Mouse (Mus musculus) liver, embryonic 15.5 days (tissue): ENCODE data around the gene Mr1. TPM values are rescaled to one million over a fixed set of nuclear protein-coding genes. Genes with fewer than 3 reads are reported as not detected.

ENCODE experiments used
- ATAC-seq: fragments of 200-750 bp; cut with Nextera tagmentation; 2 replicates; pipeline ENCODE4 v1.8.0; 2017; ENCODE audit warnings: moderate number of reproducible peaks, mild to moderate bottlenecking, moderate library complexity; ENCODE audit not compliant: insufficient read depth
- H3K27ac ChIP-seq: fragments of 300-500 bp; sonication (generic); replicated peaks from 2 replicates; pipeline ENCODE4 v1.5.1; 2015; ENCODE audit warnings: mild to moderate bottlenecking, inconsistent platforms
- H3K27me3 ChIP-seq: fragments of 300-500 bp; sonication (generic); 2 replicates; pipeline ENCODE4 v1.6.1; 2015; ENCODE audit warnings: mild to moderate bottlenecking, inconsistent platforms
- H3K36me3 ChIP-seq: fragments of 300-500 bp; sonication (generic); replicated peaks from 2 replicates; pipeline ENCODE4 v1.6.1; 2015; ENCODE audit warnings: moderate library complexity, mild to moderate bottlenecking, inconsistent platforms
- H3K4me1 ChIP-seq: fragments of 300-500 bp; sonication (generic); replicated peaks from 2 replicates; pipeline ENCODE4 v1.6.1; 2015; ENCODE audit warnings: inconsistent platforms
- H3K4me2 ChIP-seq: fragments of 300-500 bp; sonication (generic); 2 replicates; pipeline ENCODE4 v1.6.1; 2015; ENCODE audit warnings: moderate library complexity, mild to moderate bottlenecking, inconsistent platforms
- H3K4me3 ChIP-seq: fragments of 300-500 bp; sonication (generic); replicated peaks from 2 replicates; pipeline ENCODE4 v1.5.1; 2015; ENCODE audit warnings: mild to moderate bottlenecking, inconsistent platforms
- H3K9ac ChIP-seq: fragments of 300-500 bp; sonication (generic); 2 replicates; pipeline ENCODE4 v1.6.1; 2015; ENCODE audit warnings: moderate library complexity, mild to moderate bottlenecking, inconsistent platforms
- H3K9me3 ChIP-seq: fragments of 300-500 bp; sonication (generic); replicated peaks from 2 replicates; pipeline ENCODE4 v1.6.1; 2016; ENCODE audit warnings: inconsistent platforms
- WGBS: fragments of 180-500 bp; shearing (Covaris S2); methylation state at CpG from one replicate; pipeline ENCODE4 v1.1.7; 2015; ENCODE audit warnings: mixed read lengths; ENCODE audit not compliant: insufficient replicate concordance; 5-methylcytosine and 5-hydroxymethylcytosine counted together
- polyA plus RNA-seq: library from polyadenylated mRNA; unstranded; fragments of >200 nt; fragmentation: Nextera tagmentation; extraction: Ambion mirVana; gene quantifications from 2 replicates; pipeline ENCODE4 v1.2.1, GENCODE M21; 2015

Mr1 gene
- polyA plus RNA-seq, 1 experiment from 2014 or later = 0.76 TPM

- no peak overlapping the region for H3K9ac ChIP-seq
- H3K27me3 ChIP-seq = no peaks in the 10 kb centered on the region
- no peaks in the 10 kb centered on the region for H3K9me3 ChIP-seq
- no peaks in the 10 kb centered on the region for H3K36me3 ChIP-seq
- no peak overlapping the region for H3K27ac ChIP-seq
- ATAC-seq = no peak
- H3K4me2 ChIP-seq = no peak overlapping the region
- H3K4me1 ChIP-seq = no peaks in the 10 kb centered on the region
- 67% methylated on average over 5 of the region's 5 CpGs for WGBS
- no peak overlapping the region for H3K4me3 ChIP-seq
These were observed 19.1 kb downstream of the Mr1 start for GRCm38 (mm10) chr1:155127429-155127934.

- WGBS = 77% methylated on average over 5 of the region's 5 CpGs
- H3K27ac ChIP-seq = no peak overlapping the region
- no peaks in the 10 kb centered on the region for H3K36me3 ChIP-seq
- no peak overlapping the region for H3K4me3 ChIP-seq
- no peak overlapping the region for H3K9ac ChIP-seq
- H3K4me2 ChIP-seq = no peak overlapping the region
- no peaks in the 10 kb centered on the region for H3K27me3 ChIP-seq
- H3K4me1 ChIP-seq = no peaks in the 10 kb centered on the region
- no peaks in the 10 kb centered on the region for H3K9me3 ChIP-seq
- no peak for ATAC-seq
These were observed 19.9 kb downstream of the Mr1 start for GRCm38 (mm10) chr1:155126716-155127115.

DNA sequence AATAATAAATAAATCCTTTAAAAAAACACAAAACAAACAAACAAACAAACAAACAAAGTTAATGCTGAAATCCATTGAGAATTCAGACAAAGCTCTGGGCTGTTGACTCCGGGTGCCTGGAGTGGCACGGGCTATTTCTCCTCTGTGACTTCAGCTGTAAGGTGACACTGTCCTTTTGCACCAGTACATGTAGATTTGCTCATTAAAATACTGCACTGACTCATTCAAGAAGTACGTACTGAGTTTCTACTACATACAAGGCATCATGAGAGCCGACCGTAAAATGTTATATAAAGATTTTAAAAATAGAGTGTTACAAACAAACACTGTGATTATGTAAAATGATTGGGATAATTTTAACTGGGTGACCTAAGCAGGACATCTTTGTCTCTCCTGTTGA, 22.2 kb downstream of the Mr1 start:
- Histone ChIP-seq H3K27me3 (no peaks in the 10 kb centered on the region), H3K36me3 (no peaks in the 10 kb centered on the region), H3K9ac (no peak overlapping the region), H3K4me1 (no peaks in the 10 kb centered on the region), H3K4me2 (no peak overlapping the region), H3K9me3 (no peaks in the 10 kb centered on the region), H3K4me3 (no peak overlapping the region), H3K27ac (no peak overlapping the region)
- ATAC-seq = no peak
- 78% methylated on average over 5 of the region's 5 CpGs for WGBS

- Histone ChIP-seq H3K9ac (no peak overlapping the region), H3K4me2 (no peak overlapping the region), H3K4me3 (no peak overlapping the region), H3K9me3 (no peaks in the 10 kb centered on the region), H3K36me3 (no peaks in the 10 kb centered on the region), H3K4me1 (no peaks in the 10 kb centered on the region), H3K27ac (no peak overlapping the region), H3K27me3 (no peaks in the 10 kb centered on the region; the same call in 1 of the 2 replicates)
- ATAC-seq = no peak
- 58% methylated on average over 21 of the region's 21 CpGs for WGBS
These were observed 24.4 kb downstream of the Mr1 start for GRCm38 (mm10) chr1:155121977-155122939.

DNA sequence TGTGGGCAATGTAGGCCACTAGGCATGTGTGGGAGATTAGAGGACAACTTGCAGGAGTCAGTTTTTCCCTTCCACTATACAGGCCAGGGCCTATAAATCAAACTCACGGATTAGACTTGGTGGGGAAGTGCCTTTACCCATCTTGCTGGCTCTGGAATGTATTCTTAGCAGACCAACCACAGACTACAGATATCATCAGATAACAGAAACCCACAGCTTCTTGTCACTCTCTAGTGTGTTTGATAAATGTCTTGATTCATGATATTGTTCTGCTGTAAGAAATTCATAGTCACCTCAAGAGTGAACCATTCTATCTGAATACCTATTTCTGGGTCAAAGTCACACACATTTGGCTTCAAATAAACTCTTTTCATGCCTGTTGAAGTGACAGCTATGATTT, 26.9 kb downstream of the Mr1 start:
- no peak overlapping the region for H3K4me2 ChIP-seq
- H3K27me3 ChIP-seq = no peaks in the 10 kb centered on the region; the same call in 1 of the 2 replicates
- no peak overlapping the region for H3K4me3 ChIP-seq
- ATAC-seq = no peak
- WGBS = 54% methylated on average over 1 of the region's 1 CpGs
- H3K36me3 ChIP-seq = no peaks in the 10 kb centered on the region
- no peaks in the 10 kb centered on the region for H3K9me3 ChIP-seq
- no peaks in the 10 kb centered on the region for H3K4me1 ChIP-seq
- no peak overlapping the region for H3K9ac ChIP-seq
- no peak overlapping the region for H3K27ac ChIP-seq

DNA sequence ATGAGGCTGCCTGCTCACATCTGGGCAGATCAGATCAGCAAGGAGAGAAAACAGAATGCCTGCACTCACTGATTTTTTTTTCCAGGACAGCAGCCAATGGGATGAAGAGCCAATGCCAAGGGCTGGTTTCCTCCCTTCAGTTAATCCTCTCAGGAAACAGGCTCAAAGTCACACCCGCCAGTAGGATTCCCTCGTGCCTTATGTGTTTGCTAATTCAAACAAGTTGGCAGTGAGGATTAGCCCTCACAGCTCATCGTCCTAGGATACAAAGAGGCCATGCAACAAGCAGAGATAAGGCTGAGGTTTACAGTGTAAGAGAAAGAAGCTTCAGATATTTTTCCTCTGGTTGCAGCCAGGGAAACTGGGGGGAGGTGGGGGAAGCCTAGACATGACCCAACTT, 32.7 kb downstream of the Mr1 start:
- no peak for ATAC-seq
- H3K36me3 ChIP-seq = no peaks in the 10 kb centered on the region
- H3K4me3 ChIP-seq = no peak overlapping the region
- H3K4me2 ChIP-seq = no peak overlapping the region
- no peak overlapping the region for H3K27ac ChIP-seq
- peaks cover 19% of the 10 kb centered on the region for H3K27me3 ChIP-seq
- no peaks in the 10 kb centered on the region for H3K9me3 ChIP-seq
- WGBS = 17% methylated on average over 3 of the region's 3 CpGs
- H3K4me1 ChIP-seq = peaks cover 4% of the 10 kb centered on the region; the same call in 1 of the 2 replicates
- no peak overlapping the region for H3K9ac ChIP-seq

DNA sequence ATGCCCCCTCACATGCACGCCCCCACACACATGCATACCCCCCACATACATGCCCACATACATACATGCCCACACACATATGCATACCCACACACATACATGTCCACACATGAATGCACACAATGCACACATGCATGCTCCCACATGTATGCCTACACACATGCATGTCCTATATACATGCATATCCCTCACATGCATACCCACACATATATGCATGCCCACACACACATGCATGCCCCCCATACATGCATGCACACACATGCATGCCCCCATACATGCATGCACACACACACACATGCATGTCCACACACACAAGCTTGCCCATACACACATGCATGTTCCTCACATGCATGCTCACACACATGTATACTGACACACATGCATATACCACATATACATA, 33.7 kb downstream of the Mr1 start:
- H3K9ac ChIP-seq = no peak overlapping the region
- H3K36me3 ChIP-seq = no peaks in the 10 kb centered on the region
- H3K27me3 ChIP-seq = peaks cover 21% of the 10 kb centered on the region
- ATAC-seq = no peak; the same call in 1 of the 2 replicates
- 43% methylated on average over 1 of the region's 1 CpGs for WGBS
- no peak overlapping the region for H3K4me3 ChIP-seq
- H3K4me2 ChIP-seq = no peak overlapping the region
- no peaks in the 10 kb centered on the region for H3K9me3 ChIP-seq
- H3K27ac ChIP-seq = no peak overlapping the region
- H3K4me1 ChIP-seq = peaks cover 6% of the 10 kb centered on the region; the same call in 1 of the 2 replicates

DNA sequence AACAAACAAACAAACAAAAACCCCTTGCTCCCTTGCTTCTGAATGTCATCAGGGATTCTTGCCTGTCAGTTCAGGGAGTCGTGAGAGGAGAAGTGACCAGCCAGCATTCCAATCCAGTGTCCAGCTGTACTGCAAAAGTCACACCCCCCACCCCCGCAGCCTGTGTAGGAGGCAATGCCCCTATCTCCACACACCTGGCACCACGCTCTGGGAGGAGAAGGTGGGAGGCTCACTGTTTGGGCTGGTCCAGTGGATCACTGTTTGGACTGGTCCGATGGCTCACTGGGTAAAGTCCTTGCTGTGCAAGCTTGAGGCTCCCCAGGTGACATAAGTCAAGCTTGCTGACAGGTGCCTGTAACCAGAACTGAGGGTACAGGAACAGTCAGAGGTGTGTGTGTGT, 34.5 kb downstream of the Mr1 start:
- Histone ChIP-seq H3K9me3 (no peaks in the 10 kb centered on the region), H3K36me3 (no peaks in the 10 kb centered on the region), H3K9ac (no peak overlapping the region), H3K4me2 (no peak overlapping the region), H3K27ac (no peak overlapping the region), H3K4me3 (no peak overlapping the region), H3K27me3 (peaks cover 21% of the 10 kb centered on the region), H3K4me1 (peaks cover 6% of the 10 kb centered on the region; the same call in 1 of the 2 replicates)
- no peak for ATAC-seq
- 47% methylated on average over 4 of the region's 4 CpGs for WGBS

- Histone ChIP-seq H3K4me1 (peaks cover 6% of the 10 kb centered on the region; the same call in 1 of the 2 replicates), H3K4me2 (no peak overlapping the region), H3K4me3 (no peak overlapping the region), H3K27ac (no peak overlapping the region), H3K9me3 (no peaks in the 10 kb centered on the region), H3K9ac (no peak overlapping the region), H3K36me3 (no peaks in the 10 kb centered on the region), H3K27me3 (peaks cover 21% of the 10 kb centered on the region)
- ATAC-seq = no peak
- 55% methylated on average over 6 of the region's 6 CpGs for WGBS
These were observed 35.1 kb downstream of the Mr1 start for GRCm38 (mm10) chr1:155111491-155111890.

DNA sequence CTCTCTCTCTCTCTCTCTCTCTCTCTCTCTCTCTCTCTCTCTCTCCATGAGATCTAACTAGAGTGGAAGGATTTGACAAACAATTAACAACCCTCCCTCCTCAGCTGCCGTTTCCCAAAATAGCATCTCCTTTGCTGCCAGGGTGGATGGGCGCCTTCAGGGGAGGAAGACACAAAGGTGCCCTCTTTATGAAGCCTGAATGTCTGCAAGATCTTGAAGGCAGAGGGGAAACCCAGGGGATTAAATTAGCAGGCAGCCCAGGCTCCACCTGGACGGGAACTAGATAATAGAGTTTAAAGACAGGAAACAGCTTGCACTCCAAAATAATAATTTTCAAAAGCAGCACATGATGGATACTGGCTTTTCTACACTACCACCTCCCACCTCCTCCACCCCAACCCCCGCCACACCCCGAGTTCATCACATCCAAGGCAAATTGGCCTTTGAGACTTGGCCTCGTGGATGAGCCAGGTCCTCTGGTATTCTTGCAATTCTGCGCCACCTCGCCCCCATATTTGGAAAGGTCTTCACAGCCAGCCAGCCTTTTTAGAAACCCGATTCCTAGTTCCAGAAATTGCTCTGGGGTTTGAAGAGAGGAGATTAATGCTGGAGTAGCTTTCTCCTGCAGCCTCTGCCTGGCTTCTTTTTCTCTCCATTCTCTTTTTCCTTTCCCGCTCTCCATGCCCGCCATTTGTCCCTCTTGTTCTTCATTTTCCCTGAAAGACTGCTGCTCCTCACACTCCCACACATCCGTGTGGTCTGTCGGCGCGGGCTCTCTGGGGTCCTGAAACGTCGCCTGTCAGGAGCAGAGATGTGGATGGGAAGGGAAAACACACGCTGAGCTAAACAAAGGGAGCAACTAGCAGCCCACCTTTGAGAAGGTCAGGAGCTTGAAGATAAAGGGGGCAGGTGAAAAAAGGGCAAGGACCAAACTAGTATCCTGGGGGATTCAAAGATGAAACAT, 36.9 kb downstream of the Mr1 start:
- H3K4me1 ChIP-seq = peaks cover 6% of the 10 kb centered on the region; the same call in 1 of the 2 replicates
- no peak overlapping the region for H3K27ac ChIP-seq
- H3K9ac ChIP-seq = no peak overlapping the region
- no peaks in the 10 kb centered on the region for H3K9me3 ChIP-seq
- WGBS = 40% methylated on average over 18 of the region's 18 CpGs
- ATAC-seq = no peak
- H3K36me3 ChIP-seq = no peaks in the 10 kb centered on the region
- no peak overlapping the region for H3K4me2 ChIP-seq
- peaks cover 21% of the 10 kb centered on the region for H3K27me3 ChIP-seq
- no peak overlapping the region for H3K4me3 ChIP-seq
